Mouse (Mus musculus) urinary bladder, postnatal 10 days (tissue): Measurements from ENCODE around the gene Hipk1.

Experiments used
- DNase-seq: peaks from one replicate; pipeline ENCODE4 v3.0.0; 2022; ENCODE audit warnings: low spot score

Hipk1 gene

DNA sequence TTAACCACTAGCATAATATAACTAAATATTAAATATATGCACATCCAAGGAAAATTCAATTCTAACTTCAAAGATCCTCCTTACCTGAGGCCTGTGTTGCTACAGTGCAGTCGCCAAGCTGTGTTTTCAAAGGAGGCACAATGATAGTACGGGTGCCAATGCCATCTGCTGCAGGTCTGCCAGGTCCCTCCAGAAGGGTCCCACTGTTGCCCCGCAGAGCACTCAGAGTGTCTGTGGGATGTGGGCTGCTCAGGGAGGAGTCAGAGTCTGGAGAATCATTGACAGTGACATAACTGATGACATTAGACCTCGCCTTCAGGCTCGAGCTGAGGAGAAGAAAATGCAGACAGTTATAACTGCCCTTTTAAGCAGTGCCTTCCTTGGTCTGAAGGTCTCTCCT is 44.7 kb downstream of the Hipk1 start:
- DNase-seq, result no peak

DNA sequence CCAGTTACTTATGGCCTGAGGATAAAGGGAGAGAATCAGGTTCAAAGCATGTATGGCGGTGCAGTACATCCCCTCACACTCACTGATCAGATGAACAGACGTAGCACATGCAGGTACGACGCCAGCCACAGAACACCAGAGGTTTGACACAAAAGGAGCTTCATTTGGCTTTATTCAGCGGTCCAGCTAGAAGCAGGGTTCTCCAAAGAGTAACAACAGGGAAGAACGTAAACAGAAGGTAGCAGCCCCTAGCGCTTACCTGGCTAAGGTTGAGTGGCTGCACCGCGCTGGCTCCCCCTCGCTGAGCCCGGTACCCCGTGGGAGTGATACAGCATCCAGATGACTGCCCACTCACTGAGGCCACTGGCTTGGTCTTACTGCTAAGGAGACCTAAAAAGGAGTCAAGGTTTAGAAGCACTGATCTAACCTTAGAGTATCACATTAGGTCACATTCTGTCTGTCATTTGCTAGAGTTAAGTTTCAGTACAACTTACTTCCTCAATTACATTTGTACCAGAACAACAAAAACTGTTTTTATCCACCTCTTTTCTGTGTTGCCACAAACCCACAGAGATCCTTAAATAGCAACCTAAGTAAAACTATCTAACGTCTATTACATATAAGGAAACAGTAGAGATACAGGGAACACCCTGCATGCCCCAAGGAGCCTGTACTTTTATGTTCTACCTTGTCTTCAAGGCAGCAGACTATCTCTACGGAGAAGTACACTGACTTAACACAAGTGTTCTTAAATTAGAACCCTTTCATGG is 46.2 kb downstream of the Hipk1 start:
- DNase-seq, result no peak

DNA sequence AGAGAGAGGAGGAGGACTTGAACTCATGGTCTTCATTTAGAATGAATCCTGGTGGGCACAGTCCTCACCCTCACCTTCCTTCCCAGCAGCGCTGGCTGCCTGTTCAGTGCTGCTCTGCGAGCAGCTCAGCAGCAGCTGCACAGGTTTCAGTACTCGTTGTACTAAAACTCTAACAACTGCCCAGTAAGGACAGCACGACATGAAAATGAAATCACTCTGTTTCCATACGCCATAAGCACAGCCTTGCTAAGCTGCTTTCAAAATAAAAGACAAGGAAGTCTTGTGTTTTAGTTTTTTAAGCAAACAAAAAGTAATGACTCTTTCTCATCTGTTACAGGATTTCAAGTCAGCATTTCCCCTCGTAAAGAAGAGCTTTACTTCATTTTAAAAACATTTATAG is 48.2 kb downstream of the Hipk1 start:
- no peak for DNase-seq

DNA sequence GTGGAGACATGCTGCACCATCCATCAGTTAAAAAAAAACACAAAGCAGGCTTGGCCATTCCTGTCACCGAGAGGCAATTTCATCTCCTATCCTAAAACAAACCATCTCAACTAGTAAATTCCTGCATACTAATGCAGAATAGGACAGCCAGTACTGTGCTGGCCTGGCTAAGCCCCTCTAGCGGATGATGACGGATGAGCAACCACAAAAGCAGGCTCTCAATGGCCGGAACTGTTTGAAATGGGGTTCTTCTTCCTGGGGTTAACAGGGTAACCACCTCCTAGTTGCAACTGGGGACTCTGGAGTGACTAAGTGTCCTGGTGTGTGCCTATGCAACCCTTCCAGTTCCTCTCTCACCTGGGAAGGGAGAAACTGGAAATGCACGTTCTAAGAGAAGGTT is 51.0 kb downstream of the Hipk1 start:
- DNase-seq, result no peak

DNA sequence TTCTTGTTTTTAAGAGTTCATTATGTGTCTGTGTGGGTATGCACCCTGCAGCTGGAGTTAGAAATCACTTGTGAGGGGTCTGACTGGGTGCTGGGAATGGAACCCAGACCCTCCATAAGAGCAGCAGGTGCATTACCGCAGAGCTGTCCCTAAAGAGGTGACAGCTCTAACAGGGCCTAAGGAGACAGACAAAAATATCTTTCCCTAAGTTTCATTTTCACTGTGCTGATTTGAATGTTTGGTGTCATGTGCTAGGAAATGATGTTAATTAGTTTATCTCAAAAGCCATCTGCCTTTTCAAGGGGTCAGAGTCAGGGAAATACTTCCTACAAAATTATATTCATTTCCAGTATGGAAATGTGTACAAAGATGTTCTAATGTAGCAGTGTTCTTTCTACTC is 52.0 kb downstream of the Hipk1 start, which contains the start of gene Gm10964:
Gene Gm10964 (plus strand): TSS at position 38 of the 400 bp plus-strand sequence.
- no peak for DNase-seq

DNA sequence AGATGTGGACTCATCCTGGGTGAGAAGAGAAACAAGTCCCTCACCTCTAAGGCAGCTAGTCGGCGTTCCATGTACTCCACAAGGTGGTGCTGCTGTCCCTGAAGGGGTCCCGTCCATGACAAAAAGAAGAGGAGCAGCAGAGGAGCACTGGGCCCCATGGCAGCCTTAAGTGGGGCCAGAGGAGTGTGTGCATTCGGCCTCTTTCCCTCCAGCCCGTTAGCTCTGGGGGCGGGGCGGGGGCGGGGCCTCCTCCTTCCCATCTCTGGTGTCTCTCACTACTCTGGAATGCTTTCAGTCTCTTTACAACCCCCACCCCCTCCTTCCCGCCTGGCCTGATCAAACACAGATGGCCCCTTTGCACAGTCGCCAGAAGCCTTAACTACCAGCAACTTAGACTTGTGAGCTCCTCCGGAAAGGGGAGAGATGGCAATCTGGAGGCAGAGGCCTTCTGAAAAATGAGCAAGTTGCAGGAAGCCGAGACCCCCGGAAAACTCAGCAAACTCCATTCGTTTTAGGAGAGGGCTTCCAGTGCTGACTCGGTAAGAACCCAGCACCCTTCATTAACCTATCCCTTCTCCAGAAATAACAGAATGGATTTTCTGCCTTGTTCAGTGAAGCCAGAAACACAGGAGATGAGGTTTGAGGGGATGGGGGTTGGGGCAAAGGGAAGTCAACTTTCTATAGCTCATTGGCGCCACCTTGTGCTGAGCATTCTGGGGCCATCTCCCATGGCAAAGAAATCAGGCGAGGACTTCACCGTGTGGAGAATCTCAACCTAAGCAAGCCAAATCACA is 53.4 kb downstream of the Hipk1 start, which contains the start of gene Olfml3:
Gene Olfml3 (minus strand): TSS at position 224 of the 794 bp plus-strand sequence.
- peak; percentile 62 for DNase-seq

DNA sequence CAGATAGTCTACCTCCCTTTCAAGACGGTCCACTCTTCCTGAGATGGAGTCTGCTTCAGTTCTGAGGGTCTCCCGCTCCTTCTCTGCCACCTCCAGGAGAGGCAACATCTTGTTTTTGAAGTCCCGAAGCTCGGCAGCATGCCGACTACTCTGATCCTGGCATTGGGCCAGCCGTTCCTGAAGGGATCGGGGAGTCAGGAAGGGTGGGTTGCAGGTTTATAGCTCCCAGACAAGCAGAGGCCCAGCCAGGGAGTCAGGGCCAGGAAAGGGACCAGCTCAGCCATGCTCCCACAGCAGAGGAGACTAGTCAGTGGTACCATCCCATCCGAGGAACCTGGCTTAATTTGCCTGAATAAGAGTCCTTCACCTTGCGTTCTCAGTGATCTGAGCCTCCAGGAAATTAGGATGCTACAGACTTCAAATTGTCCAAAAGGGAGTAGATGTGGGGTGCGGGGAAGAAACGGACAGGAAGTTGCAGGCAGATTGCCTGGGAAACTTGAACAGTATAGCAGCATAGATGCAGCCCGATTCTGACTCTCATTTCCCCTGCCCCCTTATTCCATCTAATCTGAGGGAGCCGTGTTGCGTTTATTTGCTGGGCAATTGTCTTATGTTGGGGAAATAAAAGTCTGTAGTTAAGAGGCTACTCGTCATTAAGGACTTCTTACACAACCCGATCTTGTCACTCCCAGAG is 54.2 kb downstream of the Hipk1 start:
- DNase-seq, result no peak

DNA sequence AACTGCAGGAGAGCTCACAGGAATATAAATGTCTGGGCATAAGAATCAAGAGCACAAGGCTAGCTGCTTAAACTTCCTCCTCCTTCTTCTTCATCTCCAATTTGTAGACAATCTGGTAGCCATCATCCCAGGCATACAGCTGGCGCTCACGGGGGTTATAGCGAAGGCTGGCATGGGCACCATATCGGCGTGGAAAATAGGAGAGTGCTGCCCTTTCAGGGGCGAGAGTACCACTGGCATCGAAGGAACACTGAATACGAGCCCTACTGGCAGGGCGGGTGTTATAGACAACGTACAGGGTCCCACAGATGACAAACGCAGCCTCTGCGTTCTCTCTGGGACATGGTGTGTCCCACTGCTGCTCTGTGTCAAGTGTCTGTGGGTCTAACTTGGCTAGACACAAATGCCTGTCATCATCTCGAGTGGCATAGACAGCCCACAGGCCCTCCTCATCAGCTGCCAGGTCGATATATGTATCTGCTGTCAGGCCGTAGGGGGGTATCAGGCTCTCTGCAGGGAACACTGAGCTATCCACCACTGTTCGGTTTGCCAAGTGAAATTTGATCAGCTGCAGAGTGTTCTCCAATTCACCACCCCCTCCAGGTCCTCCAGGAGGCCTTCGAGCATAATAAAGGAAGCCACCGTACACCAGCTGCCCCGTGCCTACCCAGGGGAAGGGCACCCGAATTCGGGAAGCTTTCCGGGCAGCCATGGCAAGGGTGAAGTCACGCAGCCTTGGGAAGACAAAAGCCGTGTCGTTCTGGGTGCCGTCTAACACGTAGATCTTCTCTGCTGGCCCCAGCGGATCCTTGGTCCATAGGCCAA is 55.4 kb downstream of the Hipk1 start:
- no peak for DNase-seq

DNA sequence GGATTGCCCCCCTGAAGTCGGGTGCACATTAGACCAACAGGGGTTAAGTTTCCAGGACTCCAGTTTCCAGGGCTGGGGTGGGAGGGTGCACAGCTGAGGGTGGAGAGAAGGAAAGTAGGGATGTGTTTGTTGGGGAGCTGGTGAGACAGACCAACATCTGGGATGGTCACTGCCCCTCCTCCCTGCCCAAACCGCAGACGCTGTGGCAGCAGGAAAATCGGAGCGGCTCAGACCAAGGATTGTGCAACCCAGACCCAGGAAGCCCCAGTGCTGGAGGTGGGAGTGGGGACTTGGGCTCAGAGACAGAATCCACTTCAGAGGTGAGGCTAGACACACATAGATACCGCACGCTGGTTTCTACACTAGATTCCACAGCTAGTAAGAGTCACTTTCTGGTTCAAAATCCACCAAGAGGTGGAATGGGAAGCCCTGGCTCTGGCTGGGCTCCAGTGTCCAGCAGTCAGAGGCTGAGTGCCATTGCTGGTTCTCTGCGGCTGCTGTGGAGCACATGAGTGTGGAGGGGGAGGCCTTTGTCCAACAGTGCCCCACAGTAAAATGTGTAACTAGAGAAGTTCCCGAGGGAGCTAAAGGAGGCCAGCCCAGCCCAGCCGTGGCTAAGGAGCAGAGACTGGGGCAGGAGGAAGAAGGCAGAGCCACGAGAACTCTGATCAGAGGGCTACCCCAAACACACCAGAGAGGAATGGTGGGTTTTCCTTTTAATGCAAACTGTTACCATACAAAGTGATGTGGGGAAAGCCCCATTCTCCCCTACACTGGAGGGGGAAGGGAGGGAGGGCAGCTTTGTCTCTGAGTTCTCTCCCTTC is 56.5 kb downstream of the Hipk1 start:
- DNase-seq, result no peak

DNA sequence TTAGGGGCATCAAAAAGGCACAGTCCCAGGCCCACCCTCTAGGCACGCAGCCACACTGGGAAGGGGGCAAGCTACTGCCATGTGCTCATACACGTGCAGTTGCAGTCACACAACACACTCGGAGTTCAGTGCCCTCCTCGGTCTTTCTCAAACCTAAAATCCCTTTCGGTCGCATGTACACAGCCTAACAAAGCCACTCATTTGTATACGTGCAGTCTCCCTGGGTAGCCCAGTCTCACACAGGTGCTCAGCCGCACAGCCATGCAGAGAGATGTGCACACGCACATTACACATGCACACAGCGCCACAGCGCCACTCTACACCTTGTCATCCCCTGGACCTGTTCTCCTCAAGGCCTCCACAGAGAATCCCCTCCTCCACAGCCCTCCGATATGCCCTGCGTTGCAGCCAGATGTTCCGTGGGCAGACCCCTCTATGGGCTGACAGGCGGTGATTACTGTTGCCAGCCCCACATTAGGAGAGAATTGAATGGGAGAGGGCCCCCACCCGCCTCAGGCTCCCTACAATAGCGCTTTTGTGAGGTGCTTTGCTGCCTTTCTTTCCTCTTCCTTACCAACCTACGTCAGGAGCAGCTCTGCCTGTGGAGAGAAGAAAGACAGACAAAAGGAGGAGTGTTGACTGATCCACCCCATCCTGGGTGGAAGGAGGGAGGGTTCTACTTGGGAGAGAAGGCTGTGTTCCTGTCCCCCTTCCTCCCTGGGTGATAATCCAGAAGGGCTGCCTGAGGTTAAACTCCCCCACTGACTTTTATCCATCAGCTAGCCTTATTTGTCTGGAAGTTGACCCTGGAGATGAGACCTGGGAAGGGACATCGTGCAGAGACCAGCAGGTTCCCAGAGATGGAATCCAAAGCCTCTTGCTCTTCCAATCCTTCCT is 57.3 kb downstream of the Hipk1 start:
- no peak for DNase-seq

DNA sequence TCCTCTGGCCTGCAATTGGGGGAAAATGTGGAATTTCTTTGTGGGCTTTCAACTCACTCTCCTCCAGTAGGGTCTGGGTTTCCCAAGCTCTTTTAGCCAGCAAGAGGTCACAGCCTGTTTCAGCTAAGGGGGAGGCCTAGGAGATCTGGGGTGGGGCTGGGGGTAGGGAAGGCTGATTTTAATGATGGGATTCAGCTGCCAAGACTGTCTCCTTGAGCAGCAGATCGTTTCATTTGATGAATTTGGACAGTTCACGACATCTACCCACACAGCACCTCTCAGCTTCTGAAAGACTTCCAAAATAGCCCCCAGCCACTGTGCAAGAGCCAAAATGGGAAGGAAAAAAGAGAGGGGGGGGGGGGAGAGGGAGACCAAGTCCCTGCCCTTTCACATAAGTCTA is 58.2 kb downstream of the Hipk1 start:
- no peak for DNase-seq

DNA sequence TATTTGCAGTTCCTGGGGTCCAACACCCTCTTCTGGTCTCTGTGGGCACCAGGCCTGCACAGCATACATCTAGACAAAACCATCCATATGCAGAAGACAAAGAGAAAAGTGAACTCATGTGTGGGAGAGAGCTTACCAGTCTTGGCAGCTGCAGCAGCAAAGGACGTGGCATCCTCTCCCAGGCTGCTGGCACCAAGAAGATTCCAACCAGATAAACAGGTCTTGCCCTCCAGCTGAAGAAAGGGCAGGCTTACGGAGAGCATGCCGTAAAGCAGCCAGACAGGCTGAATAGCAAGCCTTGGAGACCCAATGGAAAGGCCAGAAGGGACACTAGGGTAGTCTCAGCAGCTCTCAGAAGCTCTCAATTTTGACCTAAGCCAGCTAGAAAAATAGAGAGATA is 59.2 kb downstream of the Hipk1 start:
- no peak for DNase-seq

DNA sequence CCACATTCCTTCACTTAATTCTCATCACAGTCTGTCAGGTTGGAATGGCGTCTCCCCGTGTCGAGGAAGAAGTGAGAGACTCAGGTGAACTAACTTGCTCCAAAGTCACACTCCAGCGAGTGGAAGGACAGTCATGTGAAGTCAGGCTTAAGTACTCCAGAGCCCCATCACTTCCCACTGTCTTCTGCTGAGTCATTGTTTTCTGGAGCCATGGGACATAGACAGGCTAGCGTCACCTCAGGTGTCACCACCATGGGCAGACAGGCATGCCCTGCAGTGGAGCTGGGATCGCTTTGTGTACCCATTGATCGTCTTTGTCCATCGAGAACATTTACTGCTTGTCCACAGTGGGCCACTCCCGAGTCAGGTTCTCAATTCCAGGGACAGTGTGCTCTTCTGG is 61.5 kb downstream of the Hipk1 start:
- no peak for DNase-seq

DNA sequence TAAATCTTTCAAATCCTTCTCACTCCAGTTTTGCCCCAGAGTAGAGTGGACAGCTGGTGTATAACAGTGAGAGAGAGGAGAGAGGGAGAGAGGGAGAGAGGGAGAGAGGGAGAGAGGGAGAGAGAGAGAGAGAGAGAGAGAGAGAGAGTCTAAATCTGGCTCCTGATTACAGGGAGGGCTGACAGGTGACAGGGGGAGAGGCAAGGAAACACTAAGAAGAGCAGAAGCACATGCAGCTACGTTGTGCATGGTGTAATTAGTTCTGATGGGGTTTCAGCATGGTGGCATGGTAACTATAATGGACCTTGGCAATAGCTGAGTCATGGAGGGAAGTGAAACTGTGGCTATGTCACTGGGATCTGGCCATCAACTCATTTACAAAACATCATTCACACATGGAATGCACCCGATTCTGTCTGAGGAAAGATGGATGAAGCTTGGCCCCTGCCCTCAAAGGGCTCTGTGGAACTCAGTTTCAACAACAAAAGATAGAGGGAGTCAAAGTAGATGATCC is 63.5 kb downstream of the Hipk1 start:
- DNase-seq, result no peak

DNA sequence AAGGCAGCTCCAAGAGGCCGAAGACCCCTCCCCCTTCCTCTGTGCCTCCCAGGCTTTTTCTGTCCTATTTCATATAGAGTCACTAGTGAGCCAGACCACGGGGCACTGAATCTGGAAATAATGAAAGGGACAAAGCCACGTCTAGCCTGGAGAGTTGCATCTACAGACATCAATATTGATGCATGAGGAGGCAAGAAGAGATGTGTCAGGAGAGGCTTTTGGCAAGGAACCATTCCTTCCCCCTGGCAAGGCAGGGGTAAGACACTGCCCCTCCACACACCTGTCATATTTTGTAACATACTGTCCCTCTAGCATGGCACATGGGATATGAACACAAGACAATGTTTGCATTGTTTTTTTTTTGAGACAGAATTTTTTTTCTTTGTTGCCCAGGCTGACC is 64.7 kb downstream of the Hipk1 start:
- DNase-seq, result no peak

DNA sequence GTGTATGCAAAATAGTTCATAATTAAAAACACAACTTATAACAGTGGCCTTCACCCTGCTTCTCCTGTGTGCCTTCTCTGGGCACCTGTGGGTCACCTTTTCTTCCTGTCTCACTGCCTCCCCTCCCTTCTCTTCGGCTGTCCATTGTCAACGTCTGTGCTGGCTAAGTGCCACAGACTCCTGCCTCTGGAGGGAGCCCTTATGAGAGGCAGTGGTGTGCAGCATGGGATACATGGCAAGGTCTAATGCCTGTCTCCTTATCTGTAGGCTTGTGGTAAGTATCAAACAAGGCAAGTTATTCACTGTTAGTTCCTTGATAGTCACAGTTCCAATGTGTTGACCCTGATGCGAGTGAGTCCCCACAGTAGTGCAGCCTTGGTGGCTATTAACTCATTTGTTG is 67.2 kb downstream of the Hipk1 start:
- DNase-seq, result no peak

DNA sequence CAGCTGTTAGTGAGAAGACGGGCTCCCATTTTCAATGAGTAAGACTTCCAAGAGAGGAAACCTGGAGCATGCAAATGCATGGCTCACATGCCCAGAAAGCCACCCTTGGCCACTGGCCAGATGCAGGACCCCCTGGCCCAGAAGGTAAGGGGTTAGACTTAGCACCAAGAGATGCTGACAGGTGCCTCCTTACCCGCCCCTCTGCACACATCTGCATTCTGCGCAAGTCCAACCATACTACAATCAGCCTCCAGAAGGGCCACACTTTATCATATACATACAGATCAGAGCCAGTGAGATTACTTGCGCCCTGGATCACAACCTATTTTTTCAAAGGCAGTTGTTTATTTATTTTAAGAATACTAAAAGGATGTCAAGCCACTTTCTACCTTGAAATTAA is 72.6 kb downstream of the Hipk1 start:
- no peak for DNase-seq

DNA sequence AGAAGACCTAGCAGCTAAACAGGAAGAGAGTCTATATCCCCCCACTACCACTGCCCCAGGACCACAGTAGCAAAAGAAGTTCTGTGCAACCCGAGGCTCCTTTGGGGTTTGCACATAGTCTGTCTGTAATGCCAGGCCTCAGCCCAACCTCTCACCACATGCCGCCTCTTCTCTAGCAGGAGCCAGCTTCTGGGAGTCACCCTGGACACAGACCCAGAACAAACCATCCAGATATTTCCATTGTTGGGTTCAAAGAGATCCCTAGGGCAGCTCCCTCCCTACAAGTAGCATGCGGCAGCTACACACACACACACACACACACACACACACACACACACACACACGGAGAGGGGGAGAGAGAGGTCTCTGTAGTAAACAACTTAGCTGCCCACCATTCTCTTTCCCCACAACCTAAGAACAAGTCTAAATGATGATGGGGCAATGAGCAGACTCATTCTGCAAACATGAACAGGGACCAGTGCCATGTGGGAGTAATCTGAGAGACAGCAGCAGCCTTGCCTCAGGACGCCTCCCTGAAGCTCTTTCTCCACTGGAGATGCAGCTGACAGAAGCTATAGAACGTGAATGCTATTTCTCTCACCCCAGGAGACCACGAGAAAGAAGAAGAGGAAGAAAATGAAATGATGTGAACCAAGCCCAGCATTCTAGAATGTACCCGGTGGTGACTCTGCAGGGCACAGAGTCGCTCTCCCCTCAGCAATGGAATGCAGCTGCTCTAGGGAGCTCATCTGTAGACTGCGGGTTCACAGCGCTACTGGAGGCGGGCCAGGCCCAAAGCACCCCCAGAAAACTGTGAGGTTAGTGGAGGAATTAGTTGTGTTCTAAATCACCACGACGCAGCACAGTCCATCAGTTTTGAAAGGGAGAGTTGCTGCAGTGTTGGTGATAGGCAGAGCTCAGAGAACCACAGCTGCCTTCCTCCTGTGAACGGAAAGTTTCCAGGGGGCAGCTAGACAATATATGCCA is 74.3 kb downstream of the Hipk1 start:
- DNase-seq, result no peak
